Mouse (Mus musculus) forebrain, embryonic 13.5 days (tissue): ENCODE results near the gene Cst11. TPM values are rescaled to one million over a fixed set of nuclear protein-coding genes. Genes with fewer than 3 reads are reported as not detected.

Experiments used
- ATAC-seq: fragments of 200-750 bp; cut with Nextera tagmentation; 2 replicates; pipeline ENCODE4 v1.8.0; 2017
- H3K27ac ChIP-seq: fragments of 300-500 bp; sonication (generic); 2 replicates; pipeline ENCODE4 v1.5.1; 2015; ENCODE audit warnings: inconsistent platforms, mild to moderate bottlenecking, moderate library complexity
- H3K27me3 ChIP-seq: fragments of 300-500 bp; sonication (generic); 2 replicates; pipeline ENCODE4 v1.6.1; 2015; ENCODE audit warnings: mild to moderate bottlenecking, inconsistent platforms
- H3K36me3 ChIP-seq: fragments of 300-500 bp; sonication (generic); 2 replicates; pipeline ENCODE4 v1.6.1; 2015; ENCODE audit warnings: mild to moderate bottlenecking, inconsistent platforms; ENCODE audit not compliant: poor library complexity, severe bottlenecking
- H3K4me1 ChIP-seq: fragments of 300-500 bp; sonication (generic); 2 replicates; pipeline ENCODE4 v1.6.1; 2015; ENCODE audit warnings: inconsistent platforms
- H3K4me2 ChIP-seq: fragments of 300-500 bp; sonication (generic); 2 replicates; pipeline ENCODE4 v1.6.1; 2015; ENCODE audit warnings: inconsistent platforms, mild to moderate bottlenecking, moderate library complexity
- H3K4me3 ChIP-seq: fragments of 300-500 bp; sonication (generic); 2 replicates; pipeline ENCODE4 v1.5.1; 2015; ENCODE audit warnings: mild to moderate bottlenecking, inconsistent platforms
- H3K9ac ChIP-seq: fragments of 300-500 bp; sonication (generic); 2 replicates; pipeline ENCODE4 v1.6.1; 2015; ENCODE audit warnings: mild to moderate bottlenecking, inconsistent platforms
- H3K9me3 ChIP-seq: fragments of 300-500 bp; sonication (generic); replicated peaks from 2 replicates; pipeline ENCODE4 v1.6.1; 2016; ENCODE audit warnings: inconsistent platforms
- WGBS: fragments of 180-500 bp; shearing (Covaris S2); methylation state at CpG from one replicate; pipeline ENCODE4 v1.1.7; 2015; 5-methylcytosine and 5-hydroxymethylcytosine counted together
- polyA plus RNA-seq: library from polyadenylated mRNA; unstranded; fragments of >200 nt; fragmentation: Nextera tagmentation; extraction: Ambion mirVana; gene quantifications from 2 replicates; pipeline ENCODE4 v1.2.1, GENCODE M21; 2015

Cst11 gene
- polyA plus RNA-seq, 1 experiment from 2014 or later = not detected

- Histone ChIP-seq H3K4me3 (no peak overlapping the region), H3K27me3 (no peaks in the 10 kb centered on the region), H3K36me3 (no peaks in the 10 kb centered on the region), H3K4me1 (0 out of 2 replicates have a peak, but pooled peaks cover 3% of the 10 kb centered on the region), H3K9me3 (no peaks in the 10 kb centered on the region), H3K4me2 (no peak overlapping the region), H3K27ac (no peak overlapping the region), H3K9ac (no peak overlapping the region)
- WGBS = 88% methylated on average over 3 of the region's 3 CpGs
- no peak for ATAC-seq
These were observed 27.4 kb downstream of the Cst11 start for GRCm38 (mm10) chr2:148743846-148744407.

GRCm38 (mm10) chr2:148743001-148743400, 28.3 kb downstream of the Cst11 start:
- WGBS = 69% methylated on average over 3 of the region's 3 CpGs
- Histone ChIP-seq H3K9ac (no peak overlapping the region), H3K4me2 (no peak overlapping the region), H3K36me3 (no peaks in the 10 kb centered on the region), H3K4me1 (0 out of 2 replicates have a peak, but pooled peaks cover 3% of the 10 kb centered on the region), H3K27me3 (no peaks in the 10 kb centered on the region), H3K4me3 (no peak overlapping the region), H3K9me3 (no peaks in the 10 kb centered on the region), H3K27ac (no peak overlapping the region)
- ATAC-seq = peak; percentile 72; the same call in 1 of the 2 replicates

- peak within 1 kb of the TSS; percentile 80 for H3K4me3 ChIP-seq
- peaks cover 13% of the 10 kb centered on the region for H3K4me1 ChIP-seq
- H3K27me3 ChIP-seq = no peaks in the 10 kb centered on the region
- H3K27ac ChIP-seq = peak within 1 kb of the TSS; percentile 44; the same call in 1 of the 2 replicates
- 3% methylated on average over 18 of the region's 18 CpGs for WGBS
- H3K4me2 ChIP-seq = peak within 1 kb of the TSS; percentile 78
- H3K36me3 ChIP-seq = no peaks in the 10 kb centered on the region
- H3K9me3 ChIP-seq = peaks cover 8% of the 10 kb centered on the region; the same call in 1 of the 2 replicates
- peak within 1 kb of the TSS; percentile 91 for H3K9ac ChIP-seq
- peak; percentile 100 for ATAC-seq
These were observed 38.8 kb downstream of the Cst11 start, which contains the start of gene Napb for GRCm38 (mm10) chr2:148732327-148733000. Napb (minus strand) TSS chr2:148732467.

GRCm38 (mm10) chr2:148731614-148732326, 39.5 kb downstream of the Cst11 start:
- Histone ChIP-seq H3K27me3 (no peaks in the 10 kb centered on the region), H3K9me3 (peaks cover 8% of the 10 kb centered on the region; the same call in 1 of the 2 replicates), H3K9ac (peak overlapping the region; percentile 91), H3K4me3 (peak overlapping the region; percentile 80), H3K36me3 (no peaks in the 10 kb centered on the region), H3K4me2 (peak overlapping the region; percentile 78), H3K4me1 (peaks cover 13% of the 10 kb centered on the region), H3K27ac (peak overlapping the region; percentile 44; the same call in 1 of the 2 replicates)
- peak; percentile 73; the same call in 1 of the 2 replicates for ATAC-seq
- WGBS = under 1% methylated on average over 35 of the region's 35 CpGs

- Histone ChIP-seq H3K9ac (no peak overlapping the region), H3K36me3 (no peaks in the 10 kb centered on the region), H3K27ac (no peak overlapping the region), H3K27me3 (no peaks in the 10 kb centered on the region), H3K4me3 (no peak overlapping the region), H3K9me3 (no peaks in the 10 kb centered on the region), H3K4me2 (no peak overlapping the region), H3K4me1 (no peaks in the 10 kb centered on the region)
- ATAC-seq = no peak
- WGBS = 81% methylated on average over 2 of the region's 2 CpGs
These were observed 51.9 kb downstream of the Cst11 start for GRCm38 (mm10) chr2:148719271-148719995.

Other genes starting within 250 kb of the Cst11 start
- gene Nxt1, start 98.9 kb downstream of the Cst11 start, polyA plus RNA-seq = 101 and 102 TPM in 2 replicates
- gene Gzf1, start 90.5 kb downstream of the Cst11 start, polyA plus RNA-seq = 19.9 and 20.6 TPM in 2 replicates
- gene Napb, start 39.0 kb downstream of the Cst11 start, polyA plus RNA-seq = 20.3 and 23.6 TPM in 2 replicates
- gene Cstl1, start 21.1 kb downstream of the Cst11 start, polyA plus RNA-seq = not detected in 2 replicates
- gene 8030411F24Rik, start 10.5 kb upstream of the Cst11 start, polyA plus RNA-seq = not detected in 2 replicates
- not detected in 2 replicates for gene Cst12, start 17.9 kb upstream of the Cst11 start, polyA plus RNA-seq
- gene Cst8, start 27.3 kb upstream of the Cst11 start, polyA plus RNA-seq = not detected in 2 replicates
- gene Cst13, start 48.6 kb upstream of the Cst11 start, polyA plus RNA-seq = not detected in 2 replicates
- not detected in 2 replicates for gene Cst9, start 63.6 kb upstream of the Cst11 start, polyA plus RNA-seq
- not detected in 2 replicates for gene 9230104L09Rik, start 93.5 kb upstream of the Cst11 start, polyA plus RNA-seq
- 414 and 419 TPM in 2 replicates for gene Cst3, start 104.2 kb upstream of the Cst11 start, polyA plus RNA-seq
- not detected in 2 replicates for gene Gm1330, start 231.8 kb upstream of the Cst11 start, polyA plus RNA-seq
- not detected in 2 replicates for gene Gm10750, start 245.7 kb upstream of the Cst11 start, polyA plus RNA-seq